Mouse (Mus musculus): ENCODE data around the gene Fthl17c. TPM values are rescaled to one million over a fixed set of nuclear protein-coding genes. Genes with fewer than 3 reads are reported as not detected.

Gene Fthl17c
- polyA plus RNA-seq (2017; shearing (Covaris generic)), result not detected

GRCm38 (mm10) chrX:8976459-8976858 is at the start of gene Fthl17c:
Gene Fthl17c (minus strand): TSS chrX:8976559.

GRCm38 (mm10) chrX:8986655-8987054 is 10.3 kb upstream of the Fthl17c start, which contains the start of gene Fthl17d:
Gene Fthl17d (minus strand): TSS chrX:8986755.

DNA sequence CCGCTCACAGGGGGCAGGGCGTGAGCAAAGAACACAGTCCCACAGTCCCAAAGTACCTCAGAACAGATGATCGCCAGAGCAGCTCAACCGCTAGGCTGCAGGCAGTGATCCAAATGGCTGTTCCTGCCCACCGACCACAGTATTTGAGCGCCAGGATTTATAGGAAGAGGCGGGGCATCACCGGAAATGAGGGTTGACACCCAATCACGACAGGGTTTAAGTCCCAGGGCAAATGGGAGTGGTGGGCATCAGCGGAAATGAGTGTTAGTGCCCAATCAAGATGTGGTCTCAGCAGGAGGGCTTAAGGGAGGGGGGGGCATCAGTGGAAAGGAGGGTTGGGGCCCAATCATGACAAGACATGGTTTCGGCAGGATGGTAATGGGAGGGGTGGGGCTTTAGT is 13.5 kb downstream of the Fthl17c start, which contains the start of gene Fthl17b:
Gene Fthl17b (minus strand): TSS at position 101 of the 400 bp plus-strand sequence.

Other genes with a start within 250 kb of the Fthl17c start
- gene Ssx9, start 228.1 kb downstream of the Fthl17c start, polyA plus RNA-seq (2017; shearing (Covaris generic)), result not detected
- gene Ssxb5, start 172.9 kb downstream of the Fthl17c start, polyA plus RNA-seq (2017; shearing (Covaris generic)), result not detected
- not detected for gene Gm6592, start 132.6 kb downstream of the Fthl17c start, polyA plus RNA-seq (2017; shearing (Covaris generic))
- not detected for gene Gm5751, start 102.3 kb downstream of the Fthl17c start, polyA plus RNA-seq (2017; shearing (Covaris generic))
- 0.33 TPM for gene B630019K06Rik, start 84.2 kb downstream of the Fthl17c start, polyA plus RNA-seq (2017; shearing (Covaris generic))
- gene Fthl17b, start 13.6 kb downstream of the Fthl17c start, polyA plus RNA-seq (2017; shearing (Covaris generic)), result not detected
- not detected for gene Fthl17d, start 10.2 kb upstream of the Fthl17c start, polyA plus RNA-seq (2017; shearing (Covaris generic))
- gene Fthl17e, start 56.9 kb upstream of the Fthl17c start, polyA plus RNA-seq (2017; shearing (Covaris generic)), result not detected
- not detected for gene Fthl17f, start 86.5 kb upstream of the Fthl17c start, polyA plus RNA-seq (2017; shearing (Covaris generic))
- not detected for gene 4930402K13Rik, start 128.0 kb upstream of the Fthl17c start, polyA plus RNA-seq (2017; shearing (Covaris generic))
- 0.43 TPM for gene Lancl3, start 223.3 kb upstream of the Fthl17c start, polyA plus RNA-seq (2017; shearing (Covaris generic))

Measured in inflammation-experienced regulatory T-cells, adult 16 weeks (primary cell).